Mouse (Mus musculus) hematopoietic stem cell, adult 5-6 weeks (primary cell): ENCODE results near the gene Prickle4. TPM values are rescaled to one million over a fixed set of nuclear protein-coding genes. Genes with fewer than 3 reads are reported as not detected.

Experiments used
- ATAC-seq, 2 experiments: fragments of 125-278 bp in 1 of 2; replicated peaks in 1 of 2; 2 replicates each; pipeline ENCODE4 v1.8.0; 2016 to 2017; ENCODE audit warnings: inconsistent platforms in 2 of 2, mild to moderate bottlenecking in 2 of 2, moderate number of reproducible peaks in 2 of 2, low read depth in 1 of 2, moderate TSS enrichment in 1 of 2; ENCODE audit not compliant: low FRiP score in 2 of 2, poor library complexity in 2 of 2, severe bottlenecking in 2 of 2, insufficient read depth in 1 of 2, low TSS enrichment in 1 of 2
- total RNA-seq: library from RNA; stranded (forward); fragments of 172-1452, 232-1000 nt; gene quantifications from 2 replicates; pipeline ENCODE4 v1.2.3, GENCODE M21; 2017

Gene Prickle4
- total RNA-seq = 1.0 and 3.7 TPM in 2 replicates

DNA sequence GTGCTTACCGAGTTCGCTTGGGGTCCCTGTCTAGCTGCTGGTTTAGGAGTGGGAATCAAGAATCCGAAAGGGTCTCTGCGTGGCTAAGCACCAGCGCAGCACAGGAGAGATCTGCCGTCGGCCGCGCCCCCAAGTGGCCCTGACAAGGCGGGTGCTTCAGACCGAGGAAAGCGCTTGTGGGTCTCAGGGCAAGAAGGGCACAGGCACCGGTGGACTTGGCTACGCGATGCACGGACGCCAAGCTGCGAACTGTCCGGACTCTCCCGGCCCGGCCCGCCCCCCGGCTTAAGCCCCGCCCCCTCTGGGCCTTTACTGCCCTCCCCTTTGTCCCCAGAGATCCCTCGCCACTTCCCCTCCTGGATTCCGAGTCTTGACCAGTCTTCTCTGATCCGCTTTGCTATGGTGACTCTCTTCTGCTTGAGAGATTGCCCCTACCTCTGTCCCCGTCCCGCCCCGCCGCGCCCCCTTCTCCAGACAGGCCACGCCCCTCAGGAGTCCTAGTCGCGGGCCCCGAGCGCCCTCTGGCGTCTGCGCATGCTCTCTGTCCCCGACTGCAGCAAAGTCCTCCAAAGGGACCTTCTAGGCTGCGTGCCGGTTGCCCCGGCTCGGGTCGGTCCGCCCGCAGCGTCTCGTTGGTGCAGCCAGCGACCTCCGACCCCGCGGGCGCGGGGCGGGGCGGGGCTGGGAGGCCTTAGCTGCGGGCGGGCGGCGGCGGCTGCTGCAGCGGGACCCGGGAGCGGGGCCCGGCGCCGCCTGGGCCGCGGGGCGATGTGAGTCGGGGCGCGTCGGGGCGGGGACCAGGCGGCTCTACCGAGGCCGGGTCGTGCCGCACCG is at the start of gene Prickle4:
Gene Prickle4 (minus strand): TSS at position 234 of the 834 bp plus-strand sequence.
- ATAC-seq = peak; percentile 82 to 91

- ATAC-seq = no peak
Observed at GRCm38 (mm10) chr17:47744086-47744485, 49.5 kb upstream of the Prickle4 start.

DNA sequence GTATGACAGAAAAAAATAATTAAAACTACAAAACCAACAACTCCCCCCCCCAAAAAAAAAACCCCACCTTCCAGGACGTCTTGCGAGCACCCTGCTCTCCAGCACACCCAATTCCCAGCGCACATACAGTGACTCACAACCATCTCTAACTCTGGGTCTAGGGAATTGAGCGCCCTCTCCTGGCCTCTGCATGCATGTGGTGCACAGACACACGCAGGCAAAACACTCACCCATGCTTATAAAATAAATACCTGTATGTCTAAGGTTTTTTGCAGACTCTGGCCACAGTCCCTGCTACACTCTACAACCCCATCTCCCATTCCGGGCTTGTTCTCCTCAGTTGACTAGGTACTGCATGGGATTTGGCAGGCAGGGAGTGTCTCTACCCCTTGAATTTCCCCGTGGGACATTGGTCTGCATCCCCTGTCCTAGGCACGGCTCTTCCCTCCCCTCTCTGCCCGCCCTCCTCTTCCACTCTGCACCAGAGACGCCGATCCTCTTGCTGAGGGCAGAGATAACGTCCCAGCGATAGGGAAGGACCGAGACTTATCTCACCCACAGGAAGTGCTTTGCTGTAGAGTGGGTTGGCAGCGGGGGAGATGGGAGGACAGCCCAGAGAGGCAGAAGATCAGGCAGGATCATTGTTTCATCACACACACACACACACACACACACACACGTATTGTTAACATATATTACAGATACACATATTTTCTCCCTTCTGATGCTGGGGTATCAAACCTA is 48.6 kb upstream of the Prickle4 start:
- ATAC-seq = peak in 1 of 2 experiments; percentile 14; a peak in 1 of 4 replicates

DNA sequence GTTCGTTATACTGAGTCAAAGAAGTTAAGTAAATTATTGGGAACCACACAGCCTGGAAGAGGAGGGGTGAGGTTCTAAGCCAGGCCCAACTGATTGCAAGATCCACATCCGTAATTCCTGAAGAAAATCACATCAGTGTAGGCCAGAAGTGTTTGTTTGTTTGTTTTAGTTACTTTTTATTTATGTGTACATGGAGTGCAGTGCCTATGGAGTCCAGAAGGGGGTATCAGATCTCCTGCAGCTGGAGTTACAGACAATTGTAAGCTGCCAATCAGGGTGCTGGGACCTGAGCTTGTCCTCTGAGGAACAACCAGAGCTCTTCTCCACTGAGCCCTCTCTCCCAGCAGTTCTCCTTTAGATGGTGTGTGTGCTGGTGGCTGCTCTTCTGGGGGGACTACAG is 45.6 kb upstream of the Prickle4 start:
- ATAC-seq = no peak

DNA sequence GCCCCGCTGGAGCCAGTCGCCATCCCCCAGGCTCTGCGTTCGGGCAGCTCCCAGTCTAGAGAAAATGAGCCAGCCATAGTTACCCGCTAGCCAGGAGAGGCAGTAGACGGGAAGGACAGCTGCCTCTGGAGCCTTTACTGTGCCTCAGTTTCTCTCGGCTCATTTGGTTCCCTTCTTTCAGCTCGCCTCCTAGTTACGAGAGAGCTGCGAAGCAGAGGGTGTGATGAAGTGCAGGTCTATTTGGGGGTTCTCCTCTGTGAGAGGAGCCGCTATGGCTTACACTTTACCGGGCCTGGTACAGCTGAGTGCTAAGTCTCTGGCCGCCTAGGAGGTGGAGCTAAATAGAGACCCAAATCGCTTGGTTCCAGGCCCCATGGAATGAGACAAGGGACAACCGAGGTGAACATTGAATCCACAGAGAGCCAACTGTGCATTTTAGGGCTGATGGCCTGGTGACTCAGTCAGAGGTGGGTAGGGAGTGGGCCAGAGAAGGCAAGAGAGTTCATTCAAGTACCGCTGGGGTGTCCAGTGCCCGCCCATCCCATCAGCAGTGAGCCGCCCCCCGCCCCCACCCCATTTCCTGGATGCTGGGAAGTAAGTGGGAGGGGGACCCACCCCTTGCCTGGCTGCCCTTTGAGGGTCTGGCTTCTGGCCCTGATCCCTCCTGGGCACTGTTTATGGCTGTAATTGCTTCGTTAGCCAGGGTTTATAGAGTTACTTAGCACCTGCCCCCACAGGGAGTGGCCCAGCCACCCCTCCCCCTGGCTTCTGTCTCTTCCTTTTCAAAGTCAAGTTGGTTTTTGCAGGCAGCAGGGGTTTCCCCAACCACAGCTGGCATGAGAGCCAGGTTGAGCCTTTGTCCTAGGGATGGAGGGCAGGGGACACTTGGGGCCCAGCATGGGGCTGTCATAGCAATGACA is 44.6 kb upstream of the Prickle4 start:
- 0 out of 4 replicates have a peak, but pooled peaks have one; percentile 26 to 44 for ATAC-seq

GRCm38 (mm10) chr17:47738066-47738878 is 43.7 kb upstream of the Prickle4 start:
- peak in 1 of 2 experiments; percentile 31; a peak in 1 of 4 replicates for ATAC-seq

- peak; percentile 71 to 73 for ATAC-seq
Observed at GRCm38 (mm10) chr17:47737271-47738065, 42.9 kb upstream of the Prickle4 start.

DNA sequence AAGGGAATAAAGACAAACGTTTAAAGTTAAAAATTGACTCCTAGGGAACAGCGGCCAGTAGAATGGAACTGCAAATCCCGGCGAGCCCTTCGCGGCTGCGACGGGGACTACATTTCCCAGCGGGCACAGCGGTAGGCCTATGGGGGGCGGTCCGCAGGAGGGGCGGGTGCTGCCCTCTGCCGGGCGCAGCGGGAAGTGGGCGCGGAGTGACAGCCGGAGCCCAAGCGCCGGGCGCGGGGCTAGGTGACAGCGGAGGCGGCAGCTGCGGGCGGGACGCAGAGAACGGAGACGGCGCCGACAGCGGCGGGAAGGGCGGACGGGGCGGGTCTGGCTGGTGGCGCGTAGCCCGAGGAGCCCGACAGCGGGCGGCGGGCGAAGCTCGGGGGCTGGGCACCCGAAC is 42.3 kb upstream of the Prickle4 start, which contains the start of gene Tfeb:
Gene Tfeb (plus strand): TSS at position 175 of the 400 bp plus-strand sequence.
- peak; percentile 83 to 84 for ATAC-seq

DNA sequence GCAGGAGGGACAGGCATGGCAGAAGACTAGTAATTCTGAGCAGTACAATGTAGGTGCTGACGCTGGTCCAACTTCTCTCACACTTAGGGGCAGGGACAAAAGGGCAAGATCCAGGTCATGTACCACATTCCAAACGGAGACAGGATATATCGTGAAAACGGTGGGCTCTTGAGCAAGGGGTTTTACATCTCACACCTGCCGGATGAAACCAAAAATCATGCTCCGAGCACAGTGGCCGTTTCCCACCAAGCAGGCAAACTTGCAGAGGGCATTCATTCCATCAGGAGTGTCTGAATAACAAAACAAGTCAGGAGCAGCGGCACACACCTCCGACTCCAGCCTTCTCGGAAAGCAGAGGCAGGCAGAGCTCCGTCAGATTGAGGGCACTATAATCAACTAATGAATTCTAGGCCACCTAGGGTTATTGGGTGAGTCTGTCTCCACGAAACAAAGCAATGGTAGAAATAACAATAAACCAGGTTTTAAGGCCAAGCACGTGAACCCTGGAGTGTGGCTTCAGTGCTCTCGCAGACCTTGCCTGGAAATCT is 41.1 kb upstream of the Prickle4 start:
- ATAC-seq = no peak

GRCm38 (mm10) chr17:47730633-47731575 is 36.4 kb upstream of the Prickle4 start:
- no peak for ATAC-seq

DNA sequence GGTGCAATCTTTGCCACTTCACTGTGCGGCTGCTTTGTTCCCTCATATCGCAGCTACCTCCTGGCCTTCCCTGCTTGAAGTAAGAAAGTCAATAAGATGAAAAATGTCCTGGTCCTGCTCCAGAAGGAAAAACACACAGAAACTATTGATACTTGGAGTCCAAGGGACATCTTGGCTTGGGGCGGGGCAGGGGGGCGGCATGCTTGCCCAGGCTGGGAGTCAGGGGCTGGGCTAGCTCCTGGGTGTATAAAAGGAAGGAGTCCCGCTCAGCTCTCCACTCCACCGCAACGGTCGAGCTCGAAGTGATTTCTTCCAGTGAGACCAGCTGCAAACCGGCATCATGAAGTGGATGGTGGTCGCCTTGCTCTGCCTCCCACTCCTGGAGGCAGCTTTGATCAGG is 32.0 kb upstream of the Prickle4 start, which contains the start of gene Pgc:
Gene Pgc (plus strand): TSS at position 277 of the 400 bp plus-strand sequence.
- no peak for ATAC-seq

GRCm38 (mm10) chr17:47721183-47721582 is 26.6 kb upstream of the Prickle4 start:
- ATAC-seq = no peak

DNA sequence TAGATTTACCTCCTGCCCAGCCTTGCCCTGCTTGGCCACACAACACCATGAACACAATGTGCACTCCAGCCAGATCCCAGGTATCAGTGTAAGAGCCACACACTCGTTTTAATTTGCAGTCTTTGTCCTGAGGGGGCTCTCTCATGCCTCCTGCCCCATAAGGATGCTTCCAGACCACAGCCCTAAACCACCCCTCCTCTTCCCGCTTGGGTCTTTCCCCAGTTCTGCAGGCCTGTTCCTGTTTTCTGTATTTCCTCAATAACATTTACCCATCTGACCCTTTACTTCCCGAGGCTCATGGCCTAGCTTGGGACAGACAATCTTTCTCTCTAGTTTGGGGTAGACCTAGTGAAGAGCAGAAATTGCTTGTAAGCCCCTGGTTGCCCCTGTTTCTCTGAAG is 20.5 kb upstream of the Prickle4 start:
- peak in 1 of 2 experiments; percentile 51; a peak in 2 of 4 replicates for ATAC-seq

- no peak for ATAC-seq
Observed at GRCm38 (mm10) chr17:47712889-47713571, 18.5 kb upstream of the Prickle4 start.
